Mouse (Mus musculus) liver, embryonic 11.5 days (tissue): ENCODE data around the gene Mecom. TPM values are rescaled to one million over a fixed set of nuclear protein-coding genes. Genes with fewer than 3 reads are reported as not detected.

Experiments used
- ATAC-seq: fragments of 200-750 bp; cut with Nextera tagmentation; replicated peaks from 2 replicates; pipeline ENCODE4 v1.8.0; 2017; ENCODE audit warnings: moderate number of reproducible peaks, mild to moderate bottlenecking, moderate TSS enrichment, moderate library complexity; ENCODE audit not compliant: low FRiP score
- DNase-seq: peaks from one replicate; pipeline ENCODE4 v3.0.0-alpha.2; 2017; ENCODE audit warnings: low spot score
- H3K27ac ChIP-seq: fragments of 300-500 bp; sonication (generic); 2 replicates; pipeline ENCODE4 v1.5.1; 2014; ENCODE audit warnings: mild to moderate bottlenecking, low read depth, low read length, control low read depth
- H3K27me3 ChIP-seq: fragments of 300-500 bp; sonication (generic); replicated peaks from 2 replicates; pipeline ENCODE4 v1.6.1; 2014; ENCODE audit warnings: low read length, mixed read lengths; ENCODE audit not compliant: control insufficient read depth, insufficient read depth
- H3K36me3 ChIP-seq: fragments of 300-500 bp; sonication (generic); 2 replicates; pipeline ENCODE4 v1.6.1; 2014; ENCODE audit warnings: mild to moderate bottlenecking, low read length, moderate library complexity, mixed read lengths; ENCODE audit not compliant: control insufficient read depth, insufficient read depth
- H3K4me1 ChIP-seq: fragments of 300-500 bp; sonication (generic); replicated peaks from 2 replicates; pipeline ENCODE4 v1.6.1; 2014; ENCODE audit warnings: low read length, mixed read lengths; ENCODE audit not compliant: control insufficient read depth, insufficient read depth
- H3K4me2 ChIP-seq: fragments of 300-500 bp; sonication (generic); 2 replicates; pipeline ENCODE4 v1.6.1; 2014; ENCODE audit warnings: mild to moderate bottlenecking, control low read depth, moderate library complexity
- H3K4me3 ChIP-seq: fragments of 300-500 bp; sonication (generic); 2 replicates; pipeline ENCODE4 v1.5.1; 2014; ENCODE audit warnings: low read depth, low read length, control low read depth
- H3K9ac ChIP-seq: fragments of 300-500 bp; sonication (generic); 2 replicates; pipeline ENCODE4 v1.6.1; 2014; ENCODE audit warnings: low read depth, low read length, control low read depth
- H3K9me3 ChIP-seq: fragments of 300-500 bp; sonication (generic); 2 replicates; pipeline ENCODE4 v1.6.1; 2016; ENCODE audit warnings: low read length, inconsistent platforms, mixed read lengths; ENCODE audit not compliant: control insufficient read depth
- WGBS: fragments of 180-500 bp; shearing (Covaris S2); extraction: QIAGEN DNeasy Blood & Tissue Kit; methylation state at CpG from one replicate; pipeline ENCODE4 v1.1.7; 2014; 5-methylcytosine and 5-hydroxymethylcytosine counted together
- polyA plus RNA-seq: library from polyadenylated mRNA; unstranded; fragments of >200 nt; fragmentation: Nextera tagmentation; extraction: Ambion mirVana; gene quantifications from 2 replicates; pipeline ENCODE4 v1.2.1, GENCODE M21; 2014

Mecom gene
- polyA plus RNA-seq, 1 experiment from 2014 or later = 6.9 TPM

DNA sequence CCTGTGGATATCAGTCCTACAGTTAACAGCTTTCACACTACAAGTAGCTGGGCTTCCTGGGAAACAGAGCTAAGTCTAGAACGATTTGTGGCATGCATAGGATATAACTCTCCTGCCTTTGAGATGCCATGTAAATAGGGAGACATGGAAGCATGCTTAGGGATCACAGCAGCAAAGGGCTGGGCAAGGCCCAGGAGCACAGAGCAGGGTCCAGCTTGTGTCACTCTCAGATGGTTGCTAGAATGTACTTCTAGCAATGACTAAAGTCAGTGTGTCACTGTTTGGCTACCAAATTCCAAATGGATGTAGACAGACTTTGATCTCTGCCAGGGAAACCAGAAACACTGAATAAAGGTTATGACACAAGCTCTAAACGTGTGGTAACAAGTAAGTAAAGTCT lies 358.5 kb downstream of the Mecom start:
- Histone ChIP-seq H3K9me3 (no peaks in the 10 kb centered on the region), H3K27ac (no peak overlapping the region), H3K4me3 (no peak overlapping the region), H3K4me1 (no peaks in the 10 kb centered on the region), H3K4me2 (no peak overlapping the region), H3K36me3 (no peaks in the 10 kb centered on the region), H3K27me3 (no peaks in the 10 kb centered on the region), H3K9ac (no peak overlapping the region)
- DNase-seq (no peak), ATAC-seq (no peak)
- WGBS = 73% methylated on average over 2 of the region's 2 CpGs

DNA sequence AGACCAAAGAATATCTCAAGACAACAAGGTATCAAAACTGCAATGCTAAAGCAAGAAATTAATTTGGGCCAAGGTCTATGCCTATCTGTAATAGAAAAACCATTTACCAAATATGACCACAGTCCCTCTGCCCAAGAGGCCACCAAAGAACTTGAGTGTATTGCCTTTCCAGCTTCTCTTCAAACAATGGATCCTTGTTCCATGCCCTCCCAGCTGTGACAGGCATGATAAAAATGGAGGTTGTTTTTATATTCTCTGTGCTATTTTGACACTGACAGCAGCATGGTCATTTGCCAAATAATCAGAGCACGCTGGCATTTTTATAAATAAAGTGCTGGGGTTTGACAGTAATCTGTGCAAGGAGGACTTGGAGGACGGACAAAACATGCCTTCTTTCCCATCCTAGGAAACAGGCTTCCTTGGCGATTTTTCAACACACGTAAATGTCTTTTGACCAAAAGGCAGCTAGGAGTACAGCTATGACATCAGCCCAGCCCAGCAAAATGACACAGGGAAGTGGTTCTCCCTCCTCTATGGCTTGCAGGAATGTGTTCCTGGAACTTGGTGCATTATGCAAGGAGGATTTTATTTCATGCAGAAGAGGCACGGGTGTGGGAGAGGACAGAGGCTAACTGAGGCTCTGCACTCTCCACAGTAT lies 359.9 kb downstream of the Mecom start:
- H3K4me1 ChIP-seq = no peaks in the 10 kb centered on the region
- H3K9ac ChIP-seq = no peak overlapping the region
- DNase-seq (no peak), ATAC-seq (no peak)
- WGBS = 65% methylated on average over 5 of the region's 5 CpGs
- H3K9me3 ChIP-seq = no peaks in the 10 kb centered on the region
- H3K4me2 ChIP-seq = no peak overlapping the region
- H3K36me3 ChIP-seq = no peaks in the 10 kb centered on the region
- H3K27ac ChIP-seq = no peak overlapping the region
- H3K4me3 ChIP-seq = no peak overlapping the region
- no peaks in the 10 kb centered on the region for H3K27me3 ChIP-seq

DNA sequence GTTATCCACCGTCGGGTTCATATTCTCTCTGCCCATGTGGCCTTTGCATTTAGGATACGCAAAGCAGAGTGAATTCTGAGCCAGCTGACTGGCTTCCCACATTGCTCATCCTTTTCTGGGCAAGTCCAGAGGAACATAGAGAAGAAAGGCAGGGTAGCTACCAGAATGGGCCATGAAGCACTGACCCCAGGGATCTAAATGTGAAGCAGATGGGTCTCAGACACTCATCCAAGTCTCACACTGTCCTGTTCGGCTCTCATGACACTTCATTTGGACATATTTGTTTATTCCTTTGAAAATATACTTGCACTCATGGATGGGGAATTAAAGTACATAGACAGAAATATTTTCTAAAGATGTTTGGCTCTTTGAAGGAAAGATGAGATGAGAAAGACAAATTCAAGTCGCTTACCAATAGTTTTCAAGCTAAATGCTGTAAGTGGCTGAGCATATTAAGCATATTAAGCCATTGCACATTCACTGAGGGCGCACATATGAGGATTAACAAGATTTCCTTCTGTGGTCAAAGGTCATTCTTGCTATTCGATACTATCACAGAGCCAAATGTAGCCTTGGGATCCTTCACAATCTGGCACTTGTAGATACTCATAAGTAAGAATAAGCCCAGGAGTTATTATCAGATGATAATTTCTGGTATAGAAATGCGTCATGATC lies 365.9 kb downstream of the Mecom start:
- WGBS = 83% methylated on average over 8 of the region's 8 CpGs
- H3K27me3 ChIP-seq = no peaks in the 10 kb centered on the region
- no peaks in the 10 kb centered on the region for H3K4me1 ChIP-seq
- ATAC-seq (no peak), DNase-seq (no peak)
- H3K4me2 ChIP-seq = no peak overlapping the region
- H3K4me3 ChIP-seq = no peak overlapping the region
- H3K36me3 ChIP-seq = no peaks in the 10 kb centered on the region
- no peak overlapping the region for H3K27ac ChIP-seq
- H3K9me3 ChIP-seq = no peaks in the 10 kb centered on the region
- no peak overlapping the region for H3K9ac ChIP-seq

DNA sequence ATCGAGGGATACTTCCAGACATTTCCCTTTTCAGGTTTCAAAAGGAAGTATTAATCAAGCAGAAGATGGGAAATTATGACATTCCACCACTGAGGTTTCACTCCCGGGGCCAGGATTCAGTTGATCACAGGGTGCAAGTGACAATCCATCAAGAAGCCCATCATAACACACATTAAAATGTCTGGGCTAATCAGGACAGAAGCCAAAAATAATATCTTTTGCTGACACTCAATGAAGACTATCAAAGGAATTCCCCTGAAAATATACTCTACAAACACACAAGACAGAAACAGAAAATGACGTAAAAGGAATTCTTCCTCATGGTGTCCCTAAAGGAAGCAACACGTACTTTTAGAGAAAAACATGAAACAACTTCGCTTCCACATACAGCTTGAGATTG lies 371.2 kb downstream of the Mecom start:
- no peaks in the 10 kb centered on the region for H3K27me3 ChIP-seq
- no peak overlapping the region for H3K4me2 ChIP-seq
- no peaks in the 10 kb centered on the region for H3K9me3 ChIP-seq
- H3K27ac ChIP-seq = no peak overlapping the region
- no peak overlapping the region for H3K4me3 ChIP-seq
- no peaks in the 10 kb centered on the region for H3K36me3 ChIP-seq
- H3K9ac ChIP-seq = no peak overlapping the region
- no peaks in the 10 kb centered on the region for H3K4me1 ChIP-seq
- 79% methylated on average over 5 of the region's 5 CpGs for WGBS
- DNase-seq = no peak
- no peak for ATAC-seq

DNA sequence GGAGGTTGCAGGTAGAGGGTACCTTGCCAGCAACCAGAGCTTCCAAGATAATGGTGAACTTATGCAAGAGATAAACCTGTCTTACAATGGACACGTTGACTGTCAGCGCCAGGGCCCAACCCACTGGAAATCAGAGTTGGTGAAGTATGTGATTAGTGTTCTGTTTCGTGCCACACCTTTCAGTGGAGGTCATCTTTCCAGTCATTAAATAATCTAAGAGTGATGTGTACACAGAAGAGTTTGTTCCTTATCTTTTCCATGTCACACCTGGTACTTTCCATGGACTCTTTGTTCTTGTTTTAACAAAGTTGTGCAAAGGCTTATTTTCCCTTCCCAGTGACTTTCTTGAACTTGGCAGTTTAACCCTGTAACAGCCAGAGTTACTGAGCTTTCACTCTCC lies 374.0 kb downstream of the Mecom start:
- no peak overlapping the region for H3K27ac ChIP-seq
- H3K36me3 ChIP-seq = no peaks in the 10 kb centered on the region
- no peak for DNase-seq
- ATAC-seq = no peak
- H3K4me2 ChIP-seq = no peak overlapping the region
- no peaks in the 10 kb centered on the region for H3K27me3 ChIP-seq
- no peak overlapping the region for H3K4me3 ChIP-seq
- no peaks in the 10 kb centered on the region for H3K4me1 ChIP-seq
- 68% methylated on average over 3 of the region's 3 CpGs for whole genome bisulfite sequencing
- H3K9me3 ChIP-seq = no peaks in the 10 kb centered on the region
- no peak overlapping the region for H3K9ac ChIP-seq

DNA sequence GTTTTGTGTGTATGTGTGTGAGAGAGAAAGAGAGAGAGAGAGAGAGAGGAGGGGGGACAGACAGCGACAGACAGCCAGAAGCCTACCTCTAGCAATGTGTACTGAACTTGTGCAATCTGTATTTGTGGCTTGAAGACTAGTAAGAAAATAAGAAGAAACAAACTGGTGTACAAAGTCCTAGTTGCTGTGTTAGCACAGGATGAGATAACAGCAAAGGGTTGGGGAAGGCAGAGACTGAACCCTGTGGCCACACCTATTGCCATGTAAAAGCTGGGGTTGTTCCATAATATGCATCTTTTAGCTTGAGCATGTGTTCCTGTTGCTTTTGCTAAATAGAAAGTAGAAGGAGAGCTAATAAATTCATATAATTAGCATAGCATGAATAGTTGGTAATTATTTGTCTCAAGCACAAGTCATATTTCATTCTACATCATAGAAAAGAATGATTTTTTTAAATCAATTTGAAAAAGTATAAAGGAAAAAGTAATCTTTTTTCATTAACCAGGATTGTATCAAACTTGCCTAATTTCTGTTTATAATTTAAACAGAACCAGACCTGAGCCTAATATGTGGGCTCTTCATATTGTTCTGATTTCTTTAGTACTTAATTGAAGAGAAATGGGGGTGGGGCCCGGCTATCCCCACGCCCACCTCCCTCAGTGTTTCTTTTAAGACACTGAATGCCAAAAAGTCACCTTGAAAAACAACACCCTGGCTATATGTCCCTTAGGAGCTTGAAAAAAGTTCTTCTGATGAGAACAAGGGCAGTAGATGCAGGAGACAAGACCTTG lies 379.2 kb downstream of the Mecom start:
- no peaks in the 10 kb centered on the region for H3K36me3 ChIP-seq
- no peak for ATAC-seq
- no peak overlapping the region for H3K27ac ChIP-seq
- no peaks in the 10 kb centered on the region for H3K4me1 ChIP-seq
- H3K4me2 ChIP-seq = no peak overlapping the region
- no peaks in the 10 kb centered on the region for H3K27me3 ChIP-seq
- no peak overlapping the region for H3K9ac ChIP-seq
- no peak for DNase-seq
- H3K4me3 ChIP-seq = no peak overlapping the region
- no peaks in the 10 kb centered on the region for H3K9me3 ChIP-seq
- 83% methylated on average over 3 of the region's 3 CpGs for WGBS

DNA sequence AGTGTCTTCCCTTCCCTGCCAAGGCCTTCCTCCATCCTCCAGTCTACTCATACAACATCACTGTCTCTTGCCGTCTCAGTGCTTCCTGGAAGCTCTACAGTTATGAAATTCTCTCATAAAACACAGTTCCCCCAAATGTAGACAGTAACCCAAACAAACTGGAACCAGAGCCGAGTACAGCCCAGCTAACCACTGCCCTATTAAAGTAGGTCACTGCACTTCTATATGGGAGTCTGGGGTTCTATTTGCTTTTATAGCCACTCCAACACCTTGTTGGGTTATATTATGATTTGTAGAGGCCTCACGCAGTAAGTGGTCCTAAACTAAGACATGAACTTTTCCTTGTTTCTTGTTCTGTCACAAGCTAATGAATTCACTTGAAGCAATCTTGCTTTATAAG lies 380.8 kb downstream of the Mecom start:
- no peaks in the 10 kb centered on the region for H3K9me3 ChIP-seq

DNA sequence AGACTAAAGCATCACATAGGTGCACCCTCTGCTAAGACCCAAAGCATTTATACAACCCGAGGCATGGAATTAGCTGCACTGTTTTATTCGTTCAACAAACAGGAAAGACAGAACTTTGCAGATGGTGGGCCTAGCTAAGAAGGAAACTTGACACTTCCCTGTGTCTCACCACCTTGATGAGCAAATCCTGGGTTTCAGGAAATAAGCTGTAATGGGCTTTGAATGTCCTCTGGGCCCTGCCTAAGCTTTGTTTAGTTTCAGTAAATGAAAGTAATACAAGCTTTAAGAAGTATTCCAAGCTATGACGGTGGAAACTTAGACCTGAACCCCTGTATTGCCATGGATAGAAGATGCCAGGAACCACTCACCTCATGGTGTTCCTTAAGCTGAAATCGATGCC lies 383.0 kb downstream of the Mecom start:
- Histone ChIP-seq H3K4me3 (no peak overlapping the region), H3K9ac (no peak overlapping the region), H3K27ac (no peak overlapping the region), H3K4me1 (no peaks in the 10 kb centered on the region), H3K9me3 (no peaks in the 10 kb centered on the region), H3K4me2 (no peak overlapping the region), H3K36me3 (no peaks in the 10 kb centered on the region), H3K27me3 (no peaks in the 10 kb centered on the region)
- DNase-seq = no peak
- ATAC-seq = no peak
- WGBS = 62% methylated on average over 4 of the region's 4 CpGs

More for the DNA sequence above, 380.8 kb downstream of the Mecom start:
- Histone ChIP-seq H3K4me2 (no peak overlapping the region), H3K27me3 (no peaks in the 10 kb centered on the region), H3K9ac (no peak overlapping the region), H3K4me1 (no peaks in the 10 kb centered on the region), H3K27ac (no peak overlapping the region), H3K4me3 (no peak overlapping the region), H3K36me3 (no peaks in the 10 kb centered on the region)
- WGBS = 82% methylated on average over 3 of the region's 3 CpGs
- ATAC-seq (no peak), DNase-seq (no peak)
